Mouse (Mus musculus): ENCODE data around the gene Gtf2i. TPM values are rescaled to one million over a fixed set of nuclear protein-coding genes. Genes with fewer than 3 reads are reported as not detected.

Gtf2i gene
- polyA plus RNA-seq, 1 experiment from 2014 or later, result 132 TPM

GRCm38 (mm10) chr5:134314068-134314674 is 389 bp downstream of the Gtf2i start:
- Histone ChIP-seq H3K4me1 (ENCODE audit: control insufficient read depth, insufficient read depth, low read length) (peaks cover 30% of the 10 kb centered on the region), H3K9ac (ENCODE audit: low read length) (peak overlapping the region; percentile 100), H3K4me2 (ENCODE audit: low read depth, low read length) (peak overlapping the region; percentile 82), H3K9me3 (replicated peaks; ENCODE audit: control insufficient read depth, low read length) (no peaks in the 10 kb centered on the region), H3K27ac (ENCODE audit: low read length) (peak overlapping the region; percentile 100), H3K27me3 (ENCODE audit: control insufficient read depth, insufficient read depth, low read length) (no peaks in the 10 kb centered on the region), H3K4me3 (ENCODE audit: low read length) (peak overlapping the region; percentile 94), H3K36me3 (ENCODE audit: control insufficient read depth, insufficient read depth) (peaks cover 20% of the 10 kb centered on the region)
- ATAC-seq (replicated peaks; ENCODE audit: extremely low read depth, insufficient read depth, low FRiP score), result peak; percentile 16
- WGBS, result under 1% methylated on average over 46 of the region's 64 CpGs

DNA sequence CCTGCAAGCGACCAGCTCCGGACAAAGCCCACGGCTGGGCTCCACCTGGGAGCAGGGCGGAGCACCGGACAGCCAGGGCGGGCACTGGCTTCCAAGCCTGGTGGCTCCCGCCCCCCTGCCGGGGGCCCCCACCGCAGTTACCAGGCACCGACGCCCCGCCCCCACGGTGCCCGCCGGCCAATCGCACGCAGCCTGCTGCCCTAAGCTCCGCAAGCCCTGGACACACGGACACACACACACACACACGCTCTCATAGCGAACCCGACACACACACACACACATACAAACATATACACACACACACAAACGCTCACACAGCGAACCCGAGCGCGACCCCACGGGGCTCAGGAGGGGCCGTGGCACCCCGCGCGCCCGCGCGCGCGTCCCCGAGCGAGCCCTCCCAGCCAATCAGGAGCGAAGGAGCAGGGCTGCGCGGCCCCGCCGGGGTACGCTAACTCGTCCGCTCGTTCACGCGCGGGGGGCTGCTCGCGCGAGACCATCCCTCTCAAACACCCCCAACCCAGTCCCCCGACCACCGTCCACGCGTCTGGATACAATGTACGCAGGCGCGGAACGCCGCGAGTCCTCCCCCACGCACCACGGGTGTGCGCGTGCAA is 1.0 kb downstream of the Gtf2i start:
- H3K27ac ChIP-seq (ENCODE audit: low read length), result peak overlapping the region; percentile 100
- peak overlapping the region; percentile 82 for H3K4me2 ChIP-seq (ENCODE audit: low read depth, low read length)
- ATAC-seq (replicated peaks; ENCODE audit: extremely low read depth, insufficient read depth, low FRiP score), result peak; percentile 83
- peaks cover 22% of the 10 kb centered on the region for H3K36me3 ChIP-seq (ENCODE audit: control insufficient read depth, insufficient read depth)
- H3K9ac ChIP-seq (ENCODE audit: low read length), result peak overlapping the region; percentile 100
- H3K4me3 ChIP-seq (ENCODE audit: low read length), result peak overlapping the region; percentile 94
- no peaks in the 10 kb centered on the region for H3K9me3 ChIP-seq (replicated peaks; ENCODE audit: control insufficient read depth, low read length)
- under 1% methylated on average over 66 of the region's 68 CpGs for WGBS
- peaks cover 30% of the 10 kb centered on the region for H3K4me1 ChIP-seq (ENCODE audit: control insufficient read depth, insufficient read depth, low read length)
- no peaks in the 10 kb centered on the region for H3K27me3 ChIP-seq (ENCODE audit: control insufficient read depth, insufficient read depth, low read length)

GRCm38 (mm10) chr5:134312691-134313450 is 1.7 kb downstream of the Gtf2i start:
- Histone ChIP-seq H3K36me3 (ENCODE audit: control insufficient read depth, insufficient read depth) (peaks cover 23% of the 10 kb centered on the region), H3K27ac (ENCODE audit: low read length) (peak overlapping the region; percentile 100), H3K4me3 (ENCODE audit: low read length) (peak overlapping the region; percentile 94), H3K27me3 (ENCODE audit: control insufficient read depth, insufficient read depth, low read length) (no peaks in the 10 kb centered on the region), H3K4me2 (ENCODE audit: low read depth, low read length) (peak overlapping the region; percentile 82), H3K9me3 (replicated peaks; ENCODE audit: control insufficient read depth, low read length) (no peaks in the 10 kb centered on the region), H3K4me1 (ENCODE audit: control insufficient read depth, insufficient read depth, low read length) (peaks cover 30% of the 10 kb centered on the region), H3K9ac (ENCODE audit: low read length) (peak overlapping the region; percentile 100)
- 4% methylated on average over 19 of the region's 19 CpGs for WGBS
- ATAC-seq (replicated peaks; ENCODE audit: extremely low read depth, insufficient read depth, low FRiP score), result no peak

- WGBS, result 79% methylated on average over 6 of the region's 6 CpGs
- peak overlapping the region; percentile 47 for H3K27ac ChIP-seq (ENCODE audit: low read length)
- H3K36me3 ChIP-seq (ENCODE audit: control insufficient read depth, insufficient read depth), result peaks cover 25% of the 10 kb centered on the region
- H3K4me3 ChIP-seq (ENCODE audit: low read length), result peak overlapping the region; percentile 94
- H3K27me3 ChIP-seq (ENCODE audit: control insufficient read depth, insufficient read depth, low read length), result no peaks in the 10 kb centered on the region
- no peak for ATAC-seq (replicated peaks; ENCODE audit: extremely low read depth, insufficient read depth, low FRiP score)
- H3K9ac ChIP-seq (ENCODE audit: low read length), result peak overlapping the region; percentile 100
- H3K9me3 ChIP-seq (replicated peaks; ENCODE audit: control insufficient read depth, low read length), result no peaks in the 10 kb centered on the region
- H3K4me2 ChIP-seq (ENCODE audit: low read depth, low read length), result peak overlapping the region; percentile 82
- peaks cover 30% of the 10 kb centered on the region for H3K4me1 ChIP-seq (ENCODE audit: control insufficient read depth, insufficient read depth, low read length)
Observed at GRCm38 (mm10) chr5:134311894-134312411, 2.6 kb downstream of the Gtf2i start.

GRCm38 (mm10) chr5:134310201-134310600 is 4.4 kb downstream of the Gtf2i start:
- H3K36me3 ChIP-seq (ENCODE audit: control insufficient read depth, insufficient read depth), result peaks cover 29% of the 10 kb centered on the region
- 89% methylated on average over 9 of the region's 9 CpGs for WGBS
- H3K9me3 ChIP-seq (replicated peaks; ENCODE audit: control insufficient read depth, low read length), result no peaks in the 10 kb centered on the region
- H3K4me2 ChIP-seq (ENCODE audit: low read depth, low read length), result no peak overlapping the region
- no peak overlapping the region for H3K9ac ChIP-seq (ENCODE audit: low read length)
- no peaks in the 10 kb centered on the region for H3K27me3 ChIP-seq (ENCODE audit: control insufficient read depth, insufficient read depth, low read length)
- peaks cover 19% of the 10 kb centered on the region for H3K4me1 ChIP-seq (ENCODE audit: control insufficient read depth, insufficient read depth, low read length)
- H3K4me3 ChIP-seq (ENCODE audit: low read length), result no peak overlapping the region
- no peak overlapping the region for H3K27ac ChIP-seq (ENCODE audit: low read length)
- ATAC-seq (replicated peaks; ENCODE audit: extremely low read depth, insufficient read depth, low FRiP score), result no peak

DNA sequence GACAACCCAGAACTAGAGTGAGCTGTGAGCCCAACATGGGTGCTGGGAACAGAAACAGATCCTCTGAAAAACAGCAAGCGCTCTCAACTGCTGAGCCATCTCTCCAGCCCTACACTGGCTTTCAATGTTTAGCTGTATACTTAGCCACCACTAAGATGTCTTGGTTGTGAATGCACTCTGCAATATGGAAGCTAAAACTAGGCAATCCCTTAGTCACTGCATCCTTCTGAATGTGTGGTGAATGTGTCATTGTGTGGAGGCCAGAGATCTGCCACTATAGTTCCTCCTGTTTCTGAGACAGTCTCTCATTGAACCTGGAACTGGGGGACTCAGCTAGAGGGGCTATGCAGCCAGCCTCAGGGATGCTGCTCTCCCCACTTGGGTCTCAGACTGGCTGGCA is 5.2 kb downstream of the Gtf2i start:
- ATAC-seq (replicated peaks; ENCODE audit: extremely low read depth, insufficient read depth, low FRiP score), result no peak
- no peak overlapping the region for H3K4me2 ChIP-seq (ENCODE audit: low read depth, low read length)
- H3K9ac ChIP-seq (ENCODE audit: low read length), result no peak overlapping the region
- no peaks in the 10 kb centered on the region for H3K9me3 ChIP-seq (replicated peaks; ENCODE audit: control insufficient read depth, low read length)
- peaks cover 19% of the 10 kb centered on the region for H3K4me1 ChIP-seq (ENCODE audit: control insufficient read depth, insufficient read depth, low read length)
- WGBS, result 97% methylated on average over 1 of the region's 1 CpGs
- H3K27me3 ChIP-seq (ENCODE audit: control insufficient read depth, insufficient read depth, low read length), result no peaks in the 10 kb centered on the region
- H3K27ac ChIP-seq (ENCODE audit: low read length), result no peak overlapping the region
- peaks cover 31% of the 10 kb centered on the region for H3K36me3 ChIP-seq (ENCODE audit: control insufficient read depth, insufficient read depth)
- H3K4me3 ChIP-seq (ENCODE audit: low read length), result no peak overlapping the region

DNA sequence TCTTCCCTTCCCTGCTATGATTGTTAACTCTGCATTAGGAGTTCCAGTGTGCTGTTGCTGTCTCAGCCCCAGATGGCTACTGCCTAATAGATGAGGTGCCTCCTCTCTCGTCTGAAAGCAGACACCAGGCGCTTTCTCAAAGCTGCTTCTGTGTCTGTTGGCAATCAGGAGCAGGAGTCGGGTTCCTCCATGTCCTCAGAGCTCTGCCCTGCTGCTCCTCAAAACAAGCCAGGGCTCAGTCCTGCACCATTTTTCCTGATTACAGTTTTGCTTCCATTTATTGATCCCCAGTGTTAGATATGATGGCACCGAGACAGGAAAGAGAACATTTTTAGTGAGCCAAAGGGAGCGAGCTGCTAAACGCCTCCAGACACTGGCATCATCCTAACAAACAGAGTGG is 9.9 kb downstream of the Gtf2i start:
- 74% methylated on average over 6 of the region's 6 CpGs for WGBS
- ATAC-seq (replicated peaks; ENCODE audit: extremely low read depth, insufficient read depth, low FRiP score), result no peak

DNA sequence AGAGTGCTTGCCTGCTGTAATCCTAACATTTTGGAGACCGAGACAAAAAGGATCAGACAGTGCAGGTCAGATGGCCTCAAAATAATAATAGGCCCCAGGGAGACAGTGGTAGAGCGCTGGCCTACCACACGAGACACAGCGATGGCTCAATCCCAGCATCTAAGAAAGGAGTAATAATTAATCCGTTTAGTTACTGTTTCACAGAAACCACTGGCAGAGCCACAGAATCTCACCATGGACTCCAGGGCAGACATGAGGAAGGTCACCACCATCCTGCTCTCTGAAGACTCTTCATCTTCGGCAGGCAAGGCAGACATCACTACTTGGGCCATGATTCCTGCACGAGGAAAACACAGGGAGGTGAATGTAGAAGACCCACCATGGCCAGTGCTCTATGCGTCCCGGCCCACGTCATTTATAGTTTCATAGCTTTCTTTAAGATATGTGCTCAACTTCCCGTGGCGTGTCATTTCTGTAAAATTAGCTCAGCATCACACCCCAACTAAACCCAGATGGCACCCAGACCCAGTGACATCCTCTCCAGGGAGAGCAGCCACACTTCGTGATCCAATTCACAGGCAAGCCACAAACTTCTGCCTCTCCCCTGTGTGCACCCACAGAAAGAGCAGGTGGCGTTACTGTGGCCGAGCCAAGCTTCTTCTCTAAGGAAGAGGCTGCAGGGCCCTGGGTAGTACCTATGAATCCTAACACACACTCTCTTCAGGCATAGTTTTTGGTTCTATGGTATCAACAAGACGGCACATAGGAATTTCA is 19.1 kb downstream of the Gtf2i start:
- H3K36me3 ChIP-seq (ENCODE audit: control insufficient read depth, insufficient read depth), result peaks cover 39% of the 10 kb centered on the region
- no peak overlapping the region for H3K4me3 ChIP-seq (ENCODE audit: low read length)
- peaks cover 2% of the 10 kb centered on the region; the same call in 1 of the 2 replicates for H3K9me3 ChIP-seq (replicated peaks; ENCODE audit: control insufficient read depth, low read length)
- no peaks in the 10 kb centered on the region for H3K4me1 ChIP-seq (ENCODE audit: control insufficient read depth, insufficient read depth, low read length)
- no peak overlapping the region for H3K9ac ChIP-seq (ENCODE audit: low read length)
- H3K4me2 ChIP-seq (ENCODE audit: low read depth, low read length), result no peak overlapping the region
- H3K27me3 ChIP-seq (ENCODE audit: control insufficient read depth, insufficient read depth, low read length), result no peaks in the 10 kb centered on the region
- WGBS, result 89% methylated on average over 16 of the region's 16 CpGs
- H3K27ac ChIP-seq (ENCODE audit: low read length), result no peak overlapping the region
- ATAC-seq (replicated peaks; ENCODE audit: extremely low read depth, insufficient read depth, low FRiP score), result no peak

More for the DNA sequence above, 9.9 kb downstream of the Gtf2i start:
- Histone ChIP-seq H3K4me2 (ENCODE audit: low read depth, low read length) (no peak overlapping the region), H3K4me1 (ENCODE audit: control insufficient read depth, insufficient read depth, low read length) (no peaks in the 10 kb centered on the region; the same call in 1 of the 2 replicates), H3K9ac (ENCODE audit: low read length) (no peak overlapping the region), H3K9me3 (replicated peaks; ENCODE audit: control insufficient read depth, low read length) (no peaks in the 10 kb centered on the region; the same call in 1 of the 2 replicates), H3K27me3 (ENCODE audit: control insufficient read depth, insufficient read depth, low read length) (no peaks in the 10 kb centered on the region), H3K27ac (ENCODE audit: low read length) (no peak overlapping the region), H3K36me3 (ENCODE audit: control insufficient read depth, insufficient read depth) (peaks cover 46% of the 10 kb centered on the region), H3K4me3 (ENCODE audit: low read length) (no peak overlapping the region)

All from heart, embryonic 16.5 days (tissue).